Mouse (Mus musculus): ENCODE results near the gene Vmn1r48.
"Not testable (repeated sequence)": the region's sequence is repeated elsewhere in the genome, so short reads cannot be mapped to it uniquely, and the experiment has no call there.

Gene Vmn1r48

DNA sequence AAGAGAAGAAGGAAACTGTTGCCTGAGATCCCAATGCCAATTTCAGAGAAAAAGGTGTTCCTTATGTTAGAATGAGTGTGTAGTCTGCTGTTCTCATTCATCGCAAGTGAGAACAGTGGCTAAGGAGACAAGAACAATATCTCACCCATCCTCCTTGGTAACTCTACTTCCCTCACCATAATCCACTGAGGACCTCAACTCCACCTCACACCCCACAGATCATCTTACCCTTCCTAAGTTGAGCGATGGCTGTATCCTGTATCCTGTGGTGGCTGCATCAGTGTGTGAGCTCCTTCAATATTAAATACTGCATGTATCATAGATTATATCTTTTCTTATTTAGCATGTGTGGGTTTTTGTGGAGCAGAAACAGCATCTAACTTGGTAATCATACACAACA, at the start of gene Vmn1r48:
Gene Vmn1r48 (minus strand): TSS at position 101 of the 400 bp plus-strand sequence.
- DNase-seq (ENCODE audit: low spot score), result not testable (repeated sequence)

DNA sequence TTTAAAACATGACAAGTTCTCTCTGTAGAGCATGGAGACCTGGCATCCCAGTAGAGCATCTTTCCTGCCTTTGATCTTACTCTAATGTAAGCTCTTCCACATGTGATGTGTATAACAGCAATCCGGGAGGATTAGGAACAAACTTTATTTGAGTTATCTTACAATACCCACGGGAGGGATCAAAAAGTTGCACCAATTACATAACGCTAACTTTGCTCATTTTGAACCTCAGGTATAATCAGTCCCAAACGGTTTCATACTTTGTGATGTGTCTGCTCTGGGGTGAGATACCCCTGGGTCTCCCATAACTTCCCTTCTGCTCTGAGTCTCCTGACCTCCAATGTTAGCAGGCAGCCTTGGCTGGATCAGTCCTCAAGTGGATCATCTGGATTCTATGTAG, 41.8 kb upstream of the Vmn1r48 start, which contains the start of gene Vmn1r49:
Gene Vmn1r49 (minus strand): TSS at position 101 of the 400 bp plus-strand sequence.
- no peak for DNase-seq (ENCODE audit: low spot score)

DNA sequence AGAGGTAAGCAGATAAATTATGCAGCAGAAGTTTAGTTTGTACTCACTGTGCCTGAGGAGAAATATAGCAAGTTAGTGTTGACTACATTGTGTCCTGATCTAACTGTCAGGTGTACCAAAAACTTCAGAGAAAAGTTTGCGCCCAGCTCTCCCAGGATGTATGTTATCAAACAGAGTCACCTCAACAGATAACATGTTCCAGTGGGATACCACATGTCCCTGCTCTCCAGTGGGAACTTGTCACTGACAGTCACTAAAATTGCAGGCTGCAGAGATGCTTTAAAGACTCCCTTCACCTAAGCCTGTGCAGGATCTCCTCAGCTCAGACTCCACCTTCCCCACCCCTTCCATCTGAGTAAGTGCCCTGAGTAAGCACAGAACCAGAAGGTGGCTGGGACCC, 20.8 kb downstream of the Vmn1r48 start, which contains the start of gene Vmn1r47:
Gene Vmn1r47 (plus strand): TSS at position 301 of the 400 bp plus-strand sequence.
- not testable (repeated sequence) for DNase-seq (ENCODE audit: low spot score)

DNA sequence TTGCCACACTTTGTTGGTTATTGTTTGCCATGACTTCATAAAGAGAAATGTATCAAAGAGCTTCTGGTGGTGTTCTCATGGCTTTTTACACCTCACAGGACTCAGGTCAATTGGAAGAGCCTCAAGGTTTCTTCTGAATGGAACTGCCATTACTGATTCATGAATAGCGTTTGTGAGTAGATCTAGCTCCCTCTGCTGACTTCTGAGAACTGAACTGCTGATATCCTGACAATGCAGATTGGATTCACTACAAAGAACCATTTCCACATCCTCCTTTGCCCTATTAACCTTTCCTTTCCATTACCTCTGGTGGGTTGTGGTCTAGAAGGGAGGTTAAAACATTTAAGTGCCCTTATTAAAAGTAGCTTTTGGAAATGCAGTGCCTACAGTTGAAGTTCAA, 50.7 kb downstream of the Vmn1r48 start:
- DNase-seq (ENCODE audit: low spot score), result no peak
